Mouse (Mus musculus) embryonic fibroblast, embryonic 13.5 days (primary cell): ENCODE results near the gene 1700007K13Rik.

Experiments used
- CTCF ChIP-seq: IDR thresholded peaks from 2 replicates; pipeline ENCODE4 v1.5.1; 2011; ENCODE audit warnings: mild to moderate bottlenecking, control low read depth, low read length, moderate library complexity, borderline replicate concordance; ENCODE audit not compliant: insufficient read depth
- POLR2A ChIP-seq: IDR thresholded peaks from 2 replicates; pipeline ENCODE4 v1.6.1; 2011; ENCODE audit warnings: low read depth, mild to moderate bottlenecking, control low read depth, low read length, moderate library complexity

GRCm38 (mm10) chr2:28440842-28441241 is 25.3 kb downstream of the 1700007K13Rik start:
- no peak for TF ChIP-seq CTCF
- TF ChIP-seq POLR2A: no peak
